Mouse (Mus musculus) olfactory bulb, adult 2 months (tissue): Measurements from ENCODE around the gene Sec14l2.

Experiments used
- CTCF ChIP-seq: fragments of 200-500 bp; IDR thresholded peaks from 2 replicates; pipeline ENCODE4 v1.5.1; 2012; ENCODE audit warnings: low read depth, mild to moderate bottlenecking, low read length, moderate library complexity; ENCODE audit not compliant: insufficient read depth
- POLR2A ChIP-seq: fragments of 200-500 bp; IDR thresholded peaks from 2 replicates; pipeline ENCODE4 v1.6.1; 2012; ENCODE audit warnings: mild to moderate bottlenecking, low read depth, low read length, moderate library complexity; ENCODE audit not compliant: insufficient read depth

- TF ChIP-seq CTCF (no peak), POLR2A (no peak)
Measured at GRCm38 (mm10) chr11:4160758-4161480, 37.7 kb upstream of the Sec14l2 start.
